Mouse (Mus musculus) cortical plate, adult 2 months (tissue): ENCODE measurements around the gene Sycp2. TPM values are rescaled to one million over a fixed set of nuclear protein-coding genes. Genes with fewer than 3 reads are reported as not detected.

Experiments
- H3K27ac ChIP-seq: fragments of 200-500 bp; 2 replicates; pipeline ENCODE4 v1.5.1; 2012; ENCODE audit warnings: low read length, control low read depth, inconsistent platforms; ENCODE audit not compliant: insufficient read depth
- H3K4me1 ChIP-seq: fragments of 200-500 bp; 2 replicates; pipeline ENCODE4 v1.6.1; 2011; ENCODE audit warnings: low read length; ENCODE audit not compliant: control insufficient read depth, insufficient read depth
- H3K4me3 ChIP-seq: fragments of 200-500 bp; 2 replicates; pipeline ENCODE4 v1.5.1; 2011; ENCODE audit warnings: mild to moderate bottlenecking, low read length, control low read depth; ENCODE audit not compliant: insufficient read depth
- CTCF ChIP-seq: fragments of 200-500 bp; IDR thresholded peaks from 2 replicates; pipeline ENCODE4 v1.5.1; 2011; ENCODE audit warnings: mild to moderate bottlenecking, control low read depth, low read length; ENCODE audit not compliant: insufficient read depth; ENCODE audit errors: extremely low read depth
- POLR2A ChIP-seq: fragments of 200-500 bp; IDR thresholded peaks from 2 replicates; pipeline ENCODE4 v1.6.1; 2011; ENCODE audit warnings: mild to moderate bottlenecking, low read length, control low read depth; ENCODE audit not compliant: insufficient read depth; ENCODE audit errors: extremely low read depth
- polyA plus RNA-seq: library from polyadenylated mRNA; depleted of rRNA; stranded (reverse); fragments of >200 nt; gene quantifications from 2 replicates; pipeline ENCODE4 v1.2.3, GENCODE M21; 2012

The Sycp2 gene
- polyA plus RNA-seq, 1 experiment: 0.90 TPM

GRCm38 (mm10) chr2:178428676-178429075 lies 21.2 kb upstream of the Sycp2 start:
- no peak overlapping the region for H3K4me3 ChIP-seq
- no peaks in the 10 kb centered on the region for H3K4me1 ChIP-seq
- no peak for TF ChIP-seq POLR2A
- TF ChIP-seq CTCF: no peak
- no peak overlapping the region for H3K27ac ChIP-seq

- Histone ChIP-seq H3K27ac (no peak overlapping the region), H3K4me3 (no peak overlapping the region), H3K4me1 (no peaks in the 10 kb centered on the region)
- TF ChIP-seq CTCF: no peak
- no peak for TF ChIP-seq POLR2A
These were observed 20.7 kb upstream of the Sycp2 start for GRCm38 (mm10) chr2:178428183-178428582.

GRCm38 (mm10) chr2:178427181-178427580 lies 19.7 kb upstream of the Sycp2 start:
- Histone ChIP-seq H3K27ac (no peak overlapping the region), H3K4me3 (no peak overlapping the region), H3K4me1 (no peaks in the 10 kb centered on the region)
- no peak for TF ChIP-seq CTCF
- TF ChIP-seq POLR2A: no peak

GRCm38 (mm10) chr2:178426229-178426628 lies 18.7 kb upstream of the Sycp2 start:
- H3K27ac ChIP-seq: no peak overlapping the region
- no peak overlapping the region for H3K4me3 ChIP-seq
- peak; percentile 43; the same call in 1 of the 2 replicates for TF ChIP-seq CTCF
- TF ChIP-seq POLR2A: no peak
- H3K4me1 ChIP-seq: no peaks in the 10 kb centered on the region

GRCm38 (mm10) chr2:178423223-178423622 lies 15.7 kb upstream of the Sycp2 start:
- Histone ChIP-seq H3K27ac (no peak overlapping the region), H3K4me3 (no peak overlapping the region), H3K4me1 (no peaks in the 10 kb centered on the region)
- TF ChIP-seq CTCF (no peak), POLR2A (no peak)

GRCm38 (mm10) chr2:178422186-178422585 lies 14.7 kb upstream of the Sycp2 start:
- Histone ChIP-seq H3K4me3 (no peak overlapping the region), H3K4me1 (no peaks in the 10 kb centered on the region), H3K27ac (no peak overlapping the region)
- TF ChIP-seq CTCF (no peak), POLR2A (no peak)

- Histone ChIP-seq H3K4me1 (no peaks in the 10 kb centered on the region), H3K4me3 (no peak overlapping the region), H3K27ac (no peak overlapping the region)
- TF ChIP-seq POLR2A: no peak
- no peak for TF ChIP-seq CTCF
These were observed 14.1 kb upstream of the Sycp2 start for GRCm38 (mm10) chr2:178421603-178422002.

GRCm38 (mm10) chr2:178420576-178420975 lies 13.1 kb upstream of the Sycp2 start:
- TF ChIP-seq POLR2A (no peak), CTCF (no peak)
- H3K27ac ChIP-seq: no peak overlapping the region
- H3K4me3 ChIP-seq: no peak overlapping the region
- peaks cover 1% of the 10 kb centered on the region; the same call in 1 of the 2 replicates for H3K4me1 ChIP-seq

GRCm38 (mm10) chr2:178416970-178417369 lies 9.5 kb upstream of the Sycp2 start:
- Histone ChIP-seq H3K4me3 (no peak overlapping the region), H3K27ac (no peak overlapping the region), H3K4me1 (peaks cover 1% of the 10 kb centered on the region; the same call in 1 of the 2 replicates)
- TF ChIP-seq POLR2A (no peak), CTCF (no peak)

- no peak for TF ChIP-seq POLR2A
- TF ChIP-seq CTCF: no peak
- Histone ChIP-seq H3K4me1 (peaks cover 4% of the 10 kb centered on the region), H3K4me3 (no peak overlapping the region), H3K27ac (no peak overlapping the region)
These were observed 8.9 kb upstream of the Sycp2 start for GRCm38 (mm10) chr2:178416427-178416826.

GRCm38 (mm10) chr2:178415150-178415448 lies 7.6 kb upstream of the Sycp2 start:
- H3K4me3 ChIP-seq: peak overlapping the region; percentile 77
- TF ChIP-seq POLR2A: no peak
- TF ChIP-seq CTCF: no peak
- H3K4me1 ChIP-seq: peaks cover 4% of the 10 kb centered on the region
- H3K27ac ChIP-seq: no peak overlapping the region
